Mouse (Mus musculus) layer of hippocampus, adult 11-12 months (tissue): ENCODE data around the gene Pnpla2.
"Not testable (repeated sequence)": the region's sequence is repeated elsewhere in the genome, so short reads cannot be mapped to it uniquely, and the experiment has no call there.

ENCODE experiments used
- DNase-seq: peaks from one replicate; pipeline ENCODE4 v3.0.0; 2022; ENCODE audit warnings: low spot score

Gene Pnpla2

GRCm38 (mm10) chr7:141431434-141432185 is 23.4 kb upstream of the Pnpla2 start:
- no peak for DNase-seq

GRCm38 (mm10) chr7:141432186-141432611 is 22.8 kb upstream of the Pnpla2 start:
- no peak for DNase-seq

GRCm38 (mm10) chr7:141432741-141433516 is 22.1 kb upstream of the Pnpla2 start:
- DNase-seq, result no peak

GRCm38 (mm10) chr7:141433517-141434400 is 21.2 kb upstream of the Pnpla2 start:
- DNase-seq, result no peak

GRCm38 (mm10) chr7:141434464-141434863 is 20.5 kb upstream of the Pnpla2 start:
- peak; percentile 66 for DNase-seq

GRCm38 (mm10) chr7:141435129-141435855 is 19.7 kb upstream of the Pnpla2 start:
- no peak for DNase-seq

- DNase-seq, result no peak
These were observed 19.0 kb upstream of the Pnpla2 start for GRCm38 (mm10) chr7:141435856-141436522.

GRCm38 (mm10) chr7:141436523-141436892 is 18.5 kb upstream of the Pnpla2 start:
- DNase-seq, result no peak

- peak; percentile 86 for DNase-seq
These were observed 17.5 kb upstream of the Pnpla2 start, which contains the start of gene Slc25a22 for GRCm38 (mm10) chr7:141437178-141438120. Gene Slc25a22, minus strand, starts transcription at chr7:141437892.

- no peak for DNase-seq
These were observed 16.6 kb upstream of the Pnpla2 start for GRCm38 (mm10) chr7:141438201-141438968.

- no peak for DNase-seq
These were observed 15.8 kb upstream of the Pnpla2 start for GRCm38 (mm10) chr7:141439140-141439679.

- DNase-seq, result no peak
These were observed 15.2 kb upstream of the Pnpla2 start for GRCm38 (mm10) chr7:141439811-141440210.

GRCm38 (mm10) chr7:141440613-141441012 is 14.4 kb upstream of the Pnpla2 start:
- no peak for DNase-seq

- DNase-seq, result no peak
These were observed 13.5 kb upstream of the Pnpla2 start for GRCm38 (mm10) chr7:141441460-141441859.

GRCm38 (mm10) chr7:141442199-141442598 is 12.8 kb upstream of the Pnpla2 start:
- no peak for DNase-seq

- no peak for DNase-seq
These were observed 11.7 kb upstream of the Pnpla2 start for GRCm38 (mm10) chr7:141443081-141443821.

GRCm38 (mm10) chr7:141443828-141444237 is 11.2 kb upstream of the Pnpla2 start, which contains the start of gene Pidd1:
Gene Pidd1, minus strand, starts transcription at chr7:141444025.
- DNase-seq, result no peak

- DNase-seq, result not testable (repeated sequence)
These were observed 8.6 kb upstream of the Pnpla2 start for GRCm38 (mm10) chr7:141446374-141446773.
